Mouse (Mus musculus) olfactory bulb, adult 2 months (tissue): ENCODE results near the gene Naa35.

ENCODE experiments used
- CTCF ChIP-seq: fragments of 200-500 bp; IDR thresholded peaks from 2 replicates; pipeline ENCODE4 v1.5.1; 2012; ENCODE audit warnings: low read depth, mild to moderate bottlenecking, low read length, moderate library complexity; ENCODE audit not compliant: insufficient read depth
- POLR2A ChIP-seq: fragments of 200-500 bp; IDR thresholded peaks from 2 replicates; pipeline ENCODE4 v1.6.1; 2012; ENCODE audit warnings: mild to moderate bottlenecking, low read depth, low read length, moderate library complexity; ENCODE audit not compliant: insufficient read depth

GRCm38 (mm10) chr13:59671521-59671920 is 86.5 kb downstream of the Naa35 start:
- no peak for TF ChIP-seq CTCF
- no peak for TF ChIP-seq POLR2A
